Mouse (Mus musculus): ENCODE results near the gene Ttc16. TPM values are rescaled to one million over a fixed set of nuclear protein-coding genes. Genes with fewer than 3 reads are reported as not detected.

Gene Ttc16
- polyA plus RNA-seq (2017; shearing (Covaris generic)) = 1 to 10 TPM in 1 of 2 experiments, under 1 TPM in 1; 0.79 to 3.5 TPM

DNA sequence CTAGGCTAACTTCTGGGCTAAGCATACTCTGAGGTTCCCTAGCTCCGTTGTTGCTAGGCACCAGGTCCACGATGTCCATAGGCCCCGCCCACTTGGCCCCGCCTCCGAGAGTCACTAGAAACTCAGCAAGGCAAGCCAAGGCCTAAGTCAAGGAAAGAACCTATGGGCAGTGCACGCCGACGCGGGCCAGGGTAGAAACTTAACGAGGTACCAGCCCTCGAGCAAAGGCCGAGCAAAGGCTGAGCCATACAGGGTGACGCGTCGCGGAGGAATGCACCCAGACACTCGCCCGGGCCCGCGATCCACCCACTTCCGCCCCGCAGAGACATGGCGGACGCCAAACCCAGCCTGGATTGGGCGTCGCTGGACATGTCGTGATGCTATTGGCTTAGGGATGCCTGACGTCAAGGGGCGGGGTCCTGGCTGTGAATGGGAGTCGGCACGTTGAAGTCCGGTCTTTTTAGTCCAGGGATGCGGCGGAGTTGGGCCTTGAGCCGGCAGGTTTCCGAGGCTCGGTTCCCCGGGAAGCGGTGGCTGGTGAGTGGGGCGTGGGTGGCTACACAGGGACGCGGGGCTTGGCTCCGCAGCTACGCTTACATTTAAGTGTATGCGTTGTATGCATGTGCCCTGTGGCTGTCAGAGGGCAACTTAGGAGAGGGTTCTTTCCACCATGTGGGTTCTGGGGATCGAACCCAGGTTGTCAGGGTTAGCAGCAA is at the start of gene Ttc16, which contains the start of gene Ptrh1:
TSS of gene Ttc16 (minus strand) at position 275 of the 716 bp plus-strand sequence.
TSS of gene Ptrh1 (plus strand) at position 428 of the 716 bp plus-strand sequence.

DNA sequence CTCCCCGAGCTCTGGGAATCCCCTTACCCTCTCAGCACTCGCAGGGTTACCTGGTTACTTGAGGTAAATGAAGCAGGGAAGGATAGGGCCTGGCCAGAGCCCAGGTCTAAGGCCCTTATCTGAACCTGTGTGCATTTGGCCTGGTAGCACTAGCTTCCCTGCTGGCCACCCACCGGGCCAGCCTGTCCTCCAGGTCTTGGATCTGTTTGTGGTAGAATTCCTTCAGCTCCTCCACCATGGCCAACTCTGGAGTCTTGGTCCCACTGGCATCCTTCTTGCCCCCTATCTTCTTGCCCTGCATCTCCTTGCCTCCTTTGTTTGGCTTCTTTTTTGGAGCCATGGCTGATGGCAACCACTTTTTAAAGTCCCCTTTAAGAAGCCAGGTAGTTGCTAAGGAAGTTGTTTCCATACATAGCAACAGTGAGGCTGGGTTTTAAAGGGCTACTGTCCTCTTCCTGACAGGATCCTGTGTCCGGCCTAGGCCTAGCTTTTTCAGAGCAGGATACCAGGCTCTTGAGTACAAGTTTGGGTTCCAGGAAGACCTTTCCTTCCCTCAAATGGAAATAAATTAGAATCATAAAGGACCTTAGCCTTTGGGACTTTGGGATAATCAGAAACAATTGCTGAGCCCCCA is 8.7 kb upstream of the Ttc16 start, which contains the start of gene Cfap157:
TSS of gene Cfap157 (minus strand) at position 381 of the 634 bp plus-strand sequence.

DNA sequence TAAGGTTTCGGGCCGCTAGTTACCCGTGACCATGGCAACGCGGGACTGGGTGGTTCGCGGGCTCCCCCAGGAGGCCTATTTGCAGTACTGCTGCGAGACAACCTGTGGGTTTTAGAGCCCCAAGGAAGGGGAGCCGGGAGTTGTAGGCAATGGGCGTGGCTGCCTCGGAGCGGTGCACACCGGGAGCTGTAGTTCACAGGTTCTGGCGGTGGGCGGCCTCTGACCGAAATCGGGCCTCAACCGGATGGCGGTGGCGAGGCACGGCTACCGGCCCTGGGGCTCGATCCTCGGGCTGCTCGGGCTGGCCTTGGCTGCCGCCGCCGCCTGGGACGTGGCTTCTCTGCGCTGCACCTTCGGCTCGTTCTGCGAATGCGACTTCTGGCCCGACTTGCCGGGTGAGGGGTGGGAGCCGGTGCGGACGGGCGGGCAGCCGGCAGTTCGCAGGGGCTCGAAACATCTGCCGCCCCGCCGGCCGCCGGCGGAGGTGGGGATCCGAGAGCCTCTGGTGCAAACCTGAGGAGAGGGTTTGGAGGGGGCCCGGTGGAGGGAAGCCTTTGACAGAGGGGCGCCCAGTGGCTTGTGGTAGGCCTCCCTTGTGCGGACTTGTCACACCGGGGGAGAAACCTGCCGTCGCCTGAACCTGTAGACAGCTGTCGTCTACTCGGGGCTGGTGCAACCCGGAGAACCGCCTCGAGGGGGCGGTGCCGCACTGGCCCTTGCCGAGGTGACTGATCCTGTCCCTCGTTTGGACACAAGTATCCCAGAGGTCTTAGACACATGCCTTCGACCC is 18.2 kb downstream of the Ttc16 start, which contains the start of gene Tor2a:
TSS of gene Tor2a (plus strand) at position 179 of the 790 bp plus-strand sequence.

DNA sequence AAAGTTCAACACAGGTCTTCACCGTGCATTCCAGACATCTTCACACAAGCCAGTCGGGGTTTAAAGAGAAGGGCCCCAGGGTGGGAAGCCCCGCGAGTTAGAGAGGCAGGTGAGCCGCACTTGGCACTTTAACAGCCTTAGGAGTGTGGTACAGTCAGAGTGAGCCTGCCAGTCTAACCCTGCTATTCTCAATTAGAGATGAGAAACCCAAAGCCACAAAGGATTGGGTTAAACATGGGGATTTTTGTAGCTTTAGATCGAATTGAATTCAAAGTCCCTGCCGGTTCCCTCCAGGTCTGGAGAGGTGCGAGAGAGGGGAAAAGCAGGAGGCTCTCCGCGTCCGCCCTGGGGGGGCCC is 34.5 kb downstream of the Ttc16 start, which contains the start of gene 6330409D20Rik:
TSS of gene 6330409D20Rik (minus strand) at position 101 of the 357 bp plus-strand sequence.

DNA sequence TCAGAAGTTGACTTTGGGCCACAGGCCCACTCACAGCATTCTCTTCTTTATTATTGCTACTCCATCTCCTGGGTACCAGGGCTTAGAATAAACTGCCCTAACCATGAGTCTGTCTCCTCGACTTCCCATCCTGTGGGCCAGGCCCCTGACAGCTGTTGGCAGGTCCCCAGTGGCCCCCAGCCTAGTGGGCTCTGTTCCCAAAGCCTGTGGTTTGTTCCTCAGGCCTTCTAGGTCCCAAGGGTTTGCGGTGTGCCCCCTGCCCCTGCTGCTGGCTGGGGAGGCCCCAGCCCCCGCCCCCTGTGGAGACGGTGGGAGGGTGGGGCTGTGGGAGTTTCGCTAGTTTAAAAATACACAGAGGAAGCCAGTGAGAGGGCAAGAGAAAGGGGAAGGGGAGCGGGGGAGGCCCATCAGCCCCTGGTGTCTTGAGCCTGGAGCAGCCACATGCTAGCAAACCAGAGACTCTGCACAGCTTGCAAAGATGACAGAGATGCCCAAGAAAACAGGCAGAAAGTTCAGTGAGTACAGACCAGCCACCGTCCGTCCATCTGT is 54.7 kb downstream of the Ttc16 start, which contains the start of gene Sh2d3c:
TSS of gene Sh2d3c (plus strand) at position 375 of the 549 bp plus-strand sequence.

DNA sequence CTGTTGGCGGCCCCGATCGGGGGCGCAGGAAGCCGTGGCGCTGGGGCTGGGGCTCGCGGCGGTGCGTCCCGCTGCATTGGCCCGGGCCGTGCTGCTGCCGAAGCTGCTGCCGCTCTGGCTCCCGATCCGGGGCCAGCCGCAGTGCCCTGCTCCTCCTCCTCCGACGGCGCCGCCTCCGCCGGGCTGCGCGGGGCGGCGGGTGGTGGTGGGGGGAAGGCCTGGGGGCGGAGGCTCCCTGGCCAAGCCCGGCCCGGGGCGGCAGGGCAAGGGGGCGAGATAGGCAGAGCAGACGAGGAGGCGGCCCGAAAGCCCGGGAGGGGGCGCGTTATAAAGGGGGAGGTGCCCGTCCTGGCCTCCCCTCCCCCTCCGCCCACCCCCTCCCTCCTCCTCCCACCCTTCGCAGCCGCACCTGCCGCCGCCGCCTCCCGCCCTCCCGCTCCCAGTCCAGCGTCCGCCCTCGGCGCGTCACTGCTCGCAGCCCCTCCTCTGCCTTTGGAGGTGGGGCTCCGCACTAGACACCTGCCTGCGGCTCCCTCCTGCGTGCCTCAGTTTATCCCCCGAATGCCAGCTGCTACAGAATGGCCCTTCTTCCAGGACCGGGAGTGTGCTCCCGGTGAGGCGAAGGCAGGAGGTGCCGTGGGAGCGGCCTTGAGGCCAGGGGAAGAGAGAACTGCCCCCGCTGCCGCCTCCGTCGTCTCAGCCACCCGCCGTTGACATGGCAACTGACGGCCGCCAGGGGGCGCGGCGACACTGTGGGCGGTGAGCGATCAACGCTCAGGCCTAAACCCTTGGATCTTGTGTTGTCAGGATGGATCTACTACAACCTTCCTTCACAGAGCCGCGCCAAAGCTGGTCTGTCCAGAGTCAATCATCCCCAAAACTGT is 62.3 kb downstream of the Ttc16 start, which contains the start of gene Cdk9:
TSS of gene Cdk9 (minus strand) at position 143 of the 884 bp plus-strand sequence.

Other genes starting within 250 kb of the Ttc16 start
- 100 to 1,000 TPM; 118 to 128 TPM for gene Fam102a, start 240.3 kb downstream of the Ttc16 start, polyA plus RNA-seq (2017; shearing (Covaris generic))
- gene Dpm2, start 204.8 kb downstream of the Ttc16 start, polyA plus RNA-seq (2017; shearing (Covaris generic)) = 100 to 1,000 TPM; 117 to 126 TPM
- under 1 TPM in 1 of 2 experiments, not detected in 1; 0.52 TPM for gene Pip5kl1, start 200.8 kb downstream of the Ttc16 start, polyA plus RNA-seq (2017; shearing (Covaris generic))
- gene 9430097D07Rik, start 199.9 kb downstream of the Ttc16 start, polyA plus RNA-seq (2017; shearing (Covaris generic)) = not detected
- 10 to 100 TPM; 39.3 to 52.8 TPM for gene St6galnac4, start 188.5 kb downstream of the Ttc16 start, polyA plus RNA-seq (2017; shearing (Covaris generic))
- gene St6galnac6, start 175.9 kb downstream of the Ttc16 start, polyA plus RNA-seq (2017; shearing (Covaris generic)) = 1 to 10 TPM; 5.8 to 6.5 TPM
- under 1 TPM in 1 of 2 experiments, not detected in 1; 0.13 TPM for gene Ak1, start 153.9 kb downstream of the Ttc16 start, polyA plus RNA-seq (2017; shearing (Covaris generic))
- gene Eng, start 129.0 kb downstream of the Ttc16 start, polyA plus RNA-seq (2017; shearing (Covaris generic)) = under 1 TPM in 1 of 2 experiments, not detected in 1; 0.80 TPM
- 10 to 100 TPM; 11.0 to 16.7 TPM for gene Fpgs, start 71.5 kb downstream of the Ttc16 start, polyA plus RNA-seq (2017; shearing (Covaris generic))
- gene Cdk9, start 62.6 kb downstream of the Ttc16 start, polyA plus RNA-seq (2017; shearing (Covaris generic)) = 100 to 1,000 TPM; 173 to 181 TPM
- 100 to 1,000 TPM; 105 to 112 TPM for gene Sh2d3c, start 54.6 kb downstream of the Ttc16 start, polyA plus RNA-seq (2017; shearing (Covaris generic))
- gene 6330409D20Rik, start 34.6 kb downstream of the Ttc16 start, polyA plus RNA-seq (2017; shearing (Covaris generic)) = under 1 TPM; 0.48 to 0.95 TPM
- 10 to 100 TPM; 69.8 to 78.7 TPM for gene Tor2a, start 18.4 kb downstream of the Ttc16 start, polyA plus RNA-seq (2017; shearing (Covaris generic))
- gene Ptrh1, start 153 bp upstream of the Ttc16 start, polyA plus RNA-seq (2017; shearing (Covaris generic)) = 1 to 10 TPM; 2.9 to 4.3 TPM
- under 1 TPM; 0.15 to 0.39 TPM for gene Cfap157, start 8.8 kb upstream of the Ttc16 start, polyA plus RNA-seq (2017; shearing (Covaris generic))
- 1 to 10 TPM; 2.8 to 3.4 TPM for gene Stxbp1, start 71.6 kb upstream of the Ttc16 start, polyA plus RNA-seq (2017; shearing (Covaris generic))
- 1 to 10 TPM; 2.3 to 8.5 TPM for gene Fam129b, start 100.5 kb upstream of the Ttc16 start, polyA plus RNA-seq (2017; shearing (Covaris generic))
- gene Rpl12, start 185.9 kb upstream of the Ttc16 start, polyA plus RNA-seq (2017; shearing (Covaris generic)) = 10 to 100 TPM; 17.8 to 46.7 TPM
- 10 to 100 TPM in 1 of 2 experiments, 1 to 10 TPM in 1; 2.8 to 10.7 TPM for gene Lrsam1, start 186.0 kb upstream of the Ttc16 start, polyA plus RNA-seq (2017; shearing (Covaris generic))
- gene Slc2a8, start 206.4 kb upstream of the Ttc16 start, polyA plus RNA-seq (2017; shearing (Covaris generic)) = 1 to 10 TPM; 8.5 to 9.2 TPM

Data from activated CD4-positive, CD25-positive, alpha-beta regulatory T cell (primary cell).